Mouse (Mus musculus): Measurements from ENCODE around the gene Tox3. TPM values are rescaled to one million over a fixed set of nuclear protein-coding genes. Genes with fewer than 3 reads are reported as not detected.

Gene Tox3
- polyA plus RNA-seq, 1 experiment from 2014 or later: 5.2 TPM

GRCm38 (mm10) chr8:90224172-90224571 lies 124.0 kb downstream of the Tox3 start:
- Histone ChIP-seq H3K9ac (ENCODE audit: low read length) (no peak overlapping the region), H3K9me3 (replicated peaks; ENCODE audit: control insufficient read depth, low read length) (no peaks in the 10 kb centered on the region), H3K27ac (ENCODE audit: low read length) (no peak overlapping the region), H3K4me3 (replicated peaks; ENCODE audit: low read length) (no peak overlapping the region), H3K27me3 (ENCODE audit: control insufficient read depth, insufficient read depth, low read length) (no peaks in the 10 kb centered on the region), H3K4me2 (ENCODE audit: low read depth, low read length) (no peak overlapping the region), H3K4me1 (ENCODE audit: control insufficient read depth, insufficient read depth, low read length) (no peaks in the 10 kb centered on the region), H3K36me3 (ENCODE audit: control insufficient read depth, insufficient read depth, low read length) (no peaks in the 10 kb centered on the region)
- 64% methylated on average over 1 of the region's 1 CpGs for WGBS
- no peak for ATAC-seq (ENCODE audit: insufficient read depth, low FRiP score)

- no peaks in the 10 kb centered on the region for H3K4me1 ChIP-seq (ENCODE audit: control insufficient read depth, insufficient read depth, low read length)
- H3K9me3 ChIP-seq (replicated peaks; ENCODE audit: control insufficient read depth, low read length): no peaks in the 10 kb centered on the region
- H3K9ac ChIP-seq (ENCODE audit: low read length): no peak overlapping the region
- 70% methylated on average over 14 of the region's 14 CpGs for WGBS
- H3K36me3 ChIP-seq (ENCODE audit: control insufficient read depth, insufficient read depth, low read length): no peaks in the 10 kb centered on the region
- no peak overlapping the region for H3K4me2 ChIP-seq (ENCODE audit: low read depth, low read length)
- no peak overlapping the region for H3K27ac ChIP-seq (ENCODE audit: low read length)
- H3K4me3 ChIP-seq (replicated peaks; ENCODE audit: low read length): no peak overlapping the region
- no peak for ATAC-seq (ENCODE audit: insufficient read depth, low FRiP score)
- H3K27me3 ChIP-seq (ENCODE audit: control insufficient read depth, insufficient read depth, low read length): no peaks in the 10 kb centered on the region
Measured at GRCm38 (mm10) chr8:90209105-90210037, 138.8 kb downstream of the Tox3 start.
